Mouse (Mus musculus) layer of hippocampus, adult 9-11 months (tissue): Measurements from ENCODE around the gene Tcte3.
"Not testable (repeated sequence)": the region's sequence is repeated elsewhere in the genome, so short reads cannot be mapped to it uniquely, and the experiment has no call there.

Source experiments
- DNase-seq: peaks from one replicate; pipeline ENCODE4 v3.0.0; 2022

Gene Tcte3

GRCm38 (mm10) chr17:15025513-15025912 is 15.8 kb downstream of the Tcte3 start:
- not testable (repeated sequence) for DNase-seq

GRCm38 (mm10) chr17:15024502-15025193 is 16.6 kb downstream of the Tcte3 start:
- not testable (repeated sequence) for DNase-seq

- DNase-seq: not testable (repeated sequence)
These were observed 17.3 kb downstream of the Tcte3 start for GRCm38 (mm10) chr17:15023878-15024492.

- DNase-seq: peak; percentile 64
These were observed 19.6 kb downstream of the Tcte3 start for GRCm38 (mm10) chr17:15021503-15022220.

- not testable (repeated sequence) for DNase-seq
These were observed 31.4 kb downstream of the Tcte3 start, which contains the start of gene Gm3435 for GRCm38 (mm10) chr17:15009706-15010413. Gm3435 (plus strand) TSS chr17:15010176.

GRCm38 (mm10) chr17:15009088-15009487 is 32.2 kb downstream of the Tcte3 start:
- DNase-seq: not testable (repeated sequence)

GRCm38 (mm10) chr17:15000047-15000446 is 41.2 kb downstream of the Tcte3 start:
- DNase-seq: not testable (repeated sequence)

- not testable (repeated sequence) for DNase-seq
These were observed 47.1 kb downstream of the Tcte3 start for GRCm38 (mm10) chr17:14994140-14994539.

GRCm38 (mm10) chr17:14993139-14993832 is 48.0 kb downstream of the Tcte3 start:
- DNase-seq: not testable (repeated sequence)

GRCm38 (mm10) chr17:14992522-14993138 is 48.7 kb downstream of the Tcte3 start:
- not testable (repeated sequence) for DNase-seq

GRCm38 (mm10) chr17:14990116-14990702 is 51.1 kb downstream of the Tcte3 start:
- peak; percentile 38 for DNase-seq

- not testable (repeated sequence) for DNase-seq
These were observed 62.8 kb downstream of the Tcte3 start, which contains the start of the genes 9030025P20Rik and Gm3417 for GRCm38 (mm10) chr17:14978362-14979038. 9030025P20Rik (plus strand) TSS chr17:14978468. Gm3417 (minus strand) TSS chr17:14978790.

- not testable (repeated sequence) for DNase-seq
These were observed 63.4 kb downstream of the Tcte3 start for GRCm38 (mm10) chr17:14977718-14978361.
